Mouse (Mus musculus): ENCODE results near the gene Rtn4rl1. TPM values are rescaled to one million over a fixed set of nuclear protein-coding genes. Genes with fewer than 3 reads are reported as not detected.

The Rtn4rl1 gene
- polyA plus RNA-seq, 1 experiment from 2014 or later: 4.2 TPM

GRCm38 (mm10) chr11:75296406-75297005 is 102.9 kb downstream of the Rtn4rl1 start:
- no peaks in the 10 kb centered on the region for H3K9me3 ChIP-seq (replicated peaks; ENCODE audit: low read length)
- no peaks in the 10 kb centered on the region for H3K36me3 ChIP-seq (ENCODE audit: insufficient read depth, low read length)
- ATAC-seq (replicated peaks; ENCODE audit: low FRiP score, low read depth) (no peak), DNase-seq (ENCODE audit: low spot score) (no peak)
- no peak for TF ChIP-seq CTCF (IDR thresholded peaks at IDR 0.05; ENCODE audit: low read depth)
- H3K27ac ChIP-seq: no peak overlapping the region
- H3K4me2 ChIP-seq (ENCODE audit: low read length): no peak overlapping the region
- peaks cover 9% of the 10 kb centered on the region; the same call in 1 of the 2 replicates for H3K4me1 ChIP-seq (replicated peaks; ENCODE audit: insufficient read depth, low read length)
- no peaks in the 10 kb centered on the region; the same call in 1 of the 2 replicates for H3K27me3 ChIP-seq (ENCODE audit: insufficient read depth, low read length)
- 74% methylated on average over 9 of the region's 9 CpGs for WGBS
- no peak overlapping the region for H3K4me3 ChIP-seq (replicated peaks; ENCODE audit: low read depth, low read length)
- no peak overlapping the region for H3K9ac ChIP-seq (ENCODE audit: low read depth, low read length)

GRCm38 (mm10) chr11:75297631-75298030 is 104.0 kb downstream of the Rtn4rl1 start:
- DNase-seq (ENCODE audit: low spot score) (no peak), ATAC-seq (replicated peaks; ENCODE audit: low FRiP score, low read depth) (no peak)
- Histone ChIP-seq H3K36me3 (ENCODE audit: insufficient read depth, low read length) (0 out of 2 replicates have a peak, but pooled peaks cover 9% of the 10 kb centered on the region), H3K27ac (no peak overlapping the region), H3K4me1 (replicated peaks; ENCODE audit: insufficient read depth, low read length) (peaks cover 6% of the 10 kb centered on the region; the same call in 1 of the 2 replicates), H3K4me3 (replicated peaks; ENCODE audit: low read depth, low read length) (no peak overlapping the region), H3K9me3 (replicated peaks; ENCODE audit: low read length) (no peaks in the 10 kb centered on the region), H3K9ac (ENCODE audit: low read depth, low read length) (no peak overlapping the region), H3K27me3 (ENCODE audit: insufficient read depth, low read length) (no peaks in the 10 kb centered on the region), H3K4me2 (ENCODE audit: low read length) (no peak overlapping the region)
- TF ChIP-seq CTCF (IDR thresholded peaks at IDR 0.05; ENCODE audit: low read depth): no peak
- 58% methylated on average over 9 of the region's 9 CpGs for WGBS

- no peak for ATAC-seq (replicated peaks; ENCODE audit: low FRiP score, low read depth)
- 26% methylated on average over 11 of the region's 11 CpGs for WGBS
- Histone ChIP-seq H3K4me1 (replicated peaks; ENCODE audit: insufficient read depth, low read length) (peaks cover 6% of the 10 kb centered on the region; the same call in 1 of the 2 replicates), H3K9ac (ENCODE audit: low read depth, low read length) (0 out of 2 replicates have a peak overlapping the region, but pooled peaks have one; percentile 23), H3K4me3 (replicated peaks; ENCODE audit: low read depth, low read length) (no peak overlapping the region), H3K9me3 (replicated peaks; ENCODE audit: low read length) (no peaks in the 10 kb centered on the region), H3K4me2 (ENCODE audit: low read length) (no peak overlapping the region), H3K36me3 (ENCODE audit: insufficient read depth, low read length) (peaks cover 17% of the 10 kb centered on the region; the same call in 1 of the 2 replicates), H3K27ac (no peak overlapping the region), H3K27me3 (ENCODE audit: insufficient read depth, low read length) (no peaks in the 10 kb centered on the region)
- no peak for DNase-seq (ENCODE audit: low spot score)
- TF ChIP-seq CTCF (IDR thresholded peaks at IDR 0.05; ENCODE audit: low read depth): no peak
Measured at GRCm38 (mm10) chr11:75298491-75298890, 104.9 kb downstream of the Rtn4rl1 start.

- WGBS: 86% methylated on average over 10 of the region's 10 CpGs
- Histone ChIP-seq H3K4me1 (replicated peaks; ENCODE audit: insufficient read depth, low read length) (peaks cover 6% of the 10 kb centered on the region; the same call in 1 of the 2 replicates), H3K36me3 (ENCODE audit: insufficient read depth, low read length) (peaks cover 18% of the 10 kb centered on the region; the same call in 1 of the 2 replicates), H3K9me3 (replicated peaks; ENCODE audit: low read length) (no peaks in the 10 kb centered on the region), H3K4me3 (replicated peaks; ENCODE audit: low read depth, low read length) (no peak overlapping the region), H3K9ac (ENCODE audit: low read depth, low read length) (no peak overlapping the region), H3K27me3 (ENCODE audit: insufficient read depth, low read length) (no peaks in the 10 kb centered on the region), H3K4me2 (ENCODE audit: low read length) (no peak overlapping the region), H3K27ac (no peak overlapping the region)
- TF ChIP-seq CTCF (IDR thresholded peaks at IDR 0.05; ENCODE audit: low read depth): no peak
- DNase-seq (ENCODE audit: low spot score) (no peak), ATAC-seq (replicated peaks; ENCODE audit: low FRiP score, low read depth) (no peak)
Measured at GRCm38 (mm10) chr11:75299786-75300185, 106.2 kb downstream of the Rtn4rl1 start.

- Histone ChIP-seq H3K9me3 (replicated peaks; ENCODE audit: low read length) (no peaks in the 10 kb centered on the region), H3K4me3 (replicated peaks; ENCODE audit: low read depth, low read length) (no peak overlapping the region), H3K4me1 (replicated peaks; ENCODE audit: insufficient read depth, low read length) (peaks cover 6% of the 10 kb centered on the region; the same call in 1 of the 2 replicates), H3K27ac (no peak overlapping the region), H3K27me3 (ENCODE audit: insufficient read depth, low read length) (no peaks in the 10 kb centered on the region), H3K36me3 (ENCODE audit: insufficient read depth, low read length) (peaks cover 25% of the 10 kb centered on the region; the same call in 1 of the 2 replicates), H3K9ac (ENCODE audit: low read depth, low read length) (no peak overlapping the region), H3K4me2 (ENCODE audit: low read length) (no peak overlapping the region)
- DNase-seq (ENCODE audit: low spot score) (no peak), ATAC-seq (replicated peaks; ENCODE audit: low FRiP score, low read depth) (no peak)
- TF ChIP-seq CTCF (IDR thresholded peaks at IDR 0.05; ENCODE audit: low read depth): no peak
- 78% methylated on average over 9 of the region's 9 CpGs for WGBS
Measured at GRCm38 (mm10) chr11:75300954-75301353, 107.4 kb downstream of the Rtn4rl1 start.

- 68% methylated on average over 9 of the region's 9 CpGs for WGBS
- peaks cover 43% of the 10 kb centered on the region for H3K36me3 ChIP-seq (ENCODE audit: insufficient read depth, low read length)
Measured at GRCm38 (mm10) chr11:75304797-75305196, 111.2 kb downstream of the Rtn4rl1 start.

More at GRCm38 (mm10) chr11:75304797-75305196, 111.2 kb downstream of the Rtn4rl1 start:
- H3K4me3 ChIP-seq (replicated peaks; ENCODE audit: low read depth, low read length): no peak overlapping the region
- TF ChIP-seq CTCF (IDR thresholded peaks at IDR 0.05; ENCODE audit: low read depth): no peak
- no peak overlapping the region for H3K27ac ChIP-seq
- H3K27me3 ChIP-seq (ENCODE audit: insufficient read depth, low read length): no peaks in the 10 kb centered on the region
- H3K4me1 ChIP-seq (replicated peaks; ENCODE audit: insufficient read depth, low read length): no peaks in the 10 kb centered on the region
- DNase-seq (ENCODE audit: low spot score) (no peak), ATAC-seq (replicated peaks; ENCODE audit: low FRiP score, low read depth) (no peak)
- H3K4me2 ChIP-seq (ENCODE audit: low read length): no peak overlapping the region
- no peak overlapping the region for H3K9ac ChIP-seq (ENCODE audit: low read depth, low read length)
- no peaks in the 10 kb centered on the region for H3K9me3 ChIP-seq (replicated peaks; ENCODE audit: low read length)
